Mouse (Mus musculus) hindbrain, embryonic 13.5 days (tissue): ENCODE measurements at regions not wholly inside any gene's neighbourhood (a gene's known extent, or its start where the extent isn't known, plus 50 kb on each side); places are given as distances from the start of the nearest gene placed in this dataset.

Source experiments
- ATAC-seq: fragments of 200-750 bp; cut with Nextera tagmentation; 2 replicates; pipeline ENCODE4 v1.8.0; 2017; ENCODE audit warnings: moderate TSS enrichment; ENCODE audit not compliant: low FRiP score
- H3K27ac ChIP-seq: fragments of 300-500 bp; sonication (generic); 2 replicates; pipeline ENCODE4 v1.5.1; 2015; ENCODE audit warnings: inconsistent platforms, mild to moderate bottlenecking, moderate library complexity
- H3K27me3 ChIP-seq: fragments of 300-500 bp; sonication (generic); 2 replicates; pipeline ENCODE4 v1.6.1; 2015; ENCODE audit warnings: mild to moderate bottlenecking, inconsistent platforms
- H3K36me3 ChIP-seq: fragments of 300-500 bp; sonication (generic); 2 replicates; pipeline ENCODE4 v1.6.1; 2015; ENCODE audit warnings: mild to moderate bottlenecking, inconsistent platforms
- H3K4me1 ChIP-seq: fragments of 300-500 bp; sonication (generic); replicated peaks from 2 replicates; pipeline ENCODE4 v1.6.1; 2015; ENCODE audit warnings: inconsistent platforms
- H3K4me2 ChIP-seq: fragments of 300-500 bp; sonication (generic); 2 replicates; pipeline ENCODE4 v1.6.1; 2015; ENCODE audit warnings: inconsistent platforms, mild to moderate bottlenecking, moderate library complexity
- H3K4me3 ChIP-seq: fragments of 300-500 bp; sonication (generic); 2 replicates; pipeline ENCODE4 v1.5.1; 2015; ENCODE audit warnings: mild to moderate bottlenecking, inconsistent platforms
- H3K9ac ChIP-seq: fragments of 300-500 bp; sonication (generic); 2 replicates; pipeline ENCODE4 v1.6.1; 2015; ENCODE audit warnings: mild to moderate bottlenecking, inconsistent platforms
- H3K9me3 ChIP-seq: fragments of 300-500 bp; sonication (generic); 2 replicates; pipeline ENCODE4 v1.6.1; 2016; ENCODE audit warnings: inconsistent platforms
- WGBS: fragments of 180-500 bp; shearing (Covaris S2); methylation state at CpG from one replicate; pipeline ENCODE4 v1.1.7; 2015; 5-methylcytosine and 5-hydroxymethylcytosine counted together

GRCm38 (mm10) chrX:105228580-105228979 lies 108.4 kb downstream of the Magee1 start:
- H3K4me1 ChIP-seq, result no peaks in the 10 kb centered on the region
- 82% methylated on average over 4 of the region's 4 CpGs for WGBS
- no peaks in the 10 kb centered on the region for H3K36me3 ChIP-seq
- no peak overlapping the region for H3K9ac ChIP-seq
- peaks cover 59% of the 10 kb centered on the region for H3K27me3 ChIP-seq
- H3K4me3 ChIP-seq, result no peak overlapping the region
- H3K9me3 ChIP-seq, result no peaks in the 10 kb centered on the region
- ATAC-seq, result no peak
- no peak overlapping the region for H3K27ac ChIP-seq
- H3K4me2 ChIP-seq, result no peak overlapping the region

- WGBS, result 64% methylated on average over 8 of the region's 8 CpGs
- no peaks in the 10 kb centered on the region for H3K4me1 ChIP-seq
- no peak overlapping the region for H3K4me3 ChIP-seq
- H3K9me3 ChIP-seq, result no peaks in the 10 kb centered on the region
- no peak for ATAC-seq
- no peak overlapping the region for H3K9ac ChIP-seq
- H3K27ac ChIP-seq, result no peak overlapping the region
- H3K4me2 ChIP-seq, result no peak overlapping the region
- peaks cover 57% of the 10 kb centered on the region for H3K27me3 ChIP-seq
- H3K36me3 ChIP-seq, result no peaks in the 10 kb centered on the region
Observed at GRCm38 (mm10) chrX:105236982-105237738, 117.0 kb downstream of the Magee1 start.
